Mouse (Mus musculus) liver, postnatal 0 days (tissue): ENCODE results near the gene Glis2.

Experiments
- CTCF ChIP-seq: sonication (generic); IDR thresholded peaks from 2 replicates; pipeline ENCODE4 v1.5.1; 2016; ENCODE audit warnings: antibody characterized with exemption, low read depth
- EP300 ChIP-seq: IDR thresholded peaks from 2 replicates; pipeline ENCODE4 v1.6.1; 2016; ENCODE audit warnings: antibody characterized with exemption, low read depth, mild to moderate bottlenecking

DNA sequence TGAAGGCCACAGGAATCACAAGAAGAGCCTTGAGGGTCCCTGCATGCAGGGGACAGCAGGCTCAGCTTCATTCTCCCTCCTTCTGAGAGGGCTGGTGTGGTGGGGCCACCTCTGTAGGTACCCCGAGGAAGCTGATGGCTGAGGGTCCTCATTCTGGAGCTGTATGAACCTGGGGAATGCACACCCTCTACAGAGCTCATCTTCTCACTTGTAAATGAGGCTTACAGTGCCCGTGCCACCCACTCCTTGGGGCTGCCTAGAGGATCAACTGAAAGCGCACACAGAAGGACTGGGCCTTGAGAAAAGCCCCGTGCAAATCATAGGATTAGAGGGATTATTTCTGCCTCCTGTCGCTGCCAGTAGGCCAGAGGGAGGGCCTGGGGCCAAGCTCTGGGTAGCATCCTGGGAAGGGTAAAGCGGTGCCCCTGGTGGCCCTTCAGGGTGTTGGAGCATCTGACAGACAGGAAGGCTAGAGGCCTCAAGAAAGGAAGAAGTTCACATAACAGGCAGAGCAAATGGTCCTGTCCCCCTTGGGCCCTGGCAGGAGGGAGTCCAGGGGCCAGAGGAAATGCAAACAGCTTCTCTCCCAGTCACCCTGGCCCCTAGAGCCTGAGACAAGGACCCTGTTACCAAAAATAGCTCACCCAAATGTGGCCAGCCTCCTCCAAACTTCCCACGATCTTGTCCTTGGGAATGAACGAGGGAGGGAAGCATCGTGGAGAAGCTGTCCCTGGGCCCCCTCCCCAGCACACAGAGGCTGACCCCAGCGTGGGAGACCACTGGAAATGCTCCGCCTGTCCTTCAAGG, 61.5 kb downstream of the Glis2 start:
- no peak for TF ChIP-seq EP300
- TF ChIP-seq CTCF, result peak; percentile 28; the same call in 1 of the 2 replicates
